Mouse (Mus musculus): ENCODE measurements around the gene Amot.

Amot gene

DNA sequence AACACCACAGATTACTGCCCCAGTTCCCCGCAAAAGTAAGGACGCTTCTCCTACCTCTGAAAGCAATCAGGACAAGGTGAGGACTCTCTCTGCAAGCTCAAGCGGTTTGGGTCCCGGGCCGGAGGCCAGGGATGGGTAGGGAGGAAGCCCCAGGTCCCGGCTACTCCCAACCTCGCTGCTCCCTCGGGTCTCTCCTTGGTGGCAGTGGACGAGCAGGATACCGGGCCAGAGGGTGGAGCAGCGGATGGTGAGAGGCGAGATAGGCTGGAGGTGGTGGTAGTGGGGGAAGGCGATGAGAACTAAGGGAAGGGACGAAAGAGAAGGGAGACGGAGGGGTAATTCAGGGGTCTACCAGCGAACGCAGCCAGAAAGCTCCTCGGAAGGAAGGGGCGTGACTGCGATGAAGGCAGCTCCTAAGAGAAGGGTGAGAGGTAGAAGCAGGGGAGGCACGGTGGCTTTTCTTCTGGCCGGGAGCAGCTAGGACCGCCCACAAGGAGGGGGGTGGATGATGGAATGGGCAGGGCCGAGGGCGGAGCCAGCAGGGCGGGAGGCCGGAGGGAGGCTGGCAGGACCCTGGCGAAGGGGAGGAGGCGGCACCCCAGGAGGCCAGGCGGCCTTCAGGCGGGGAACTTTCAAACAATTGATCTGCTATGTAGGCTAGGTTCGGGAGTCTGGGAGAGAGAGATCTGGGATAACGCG lies at the start of gene Amot:
Gene Amot (minus strand): TSS at position 465 of the 699 bp plus-strand sequence.
- no peak for TF ChIP-seq GATA4 (IDR thresholded peaks at IDR 0.05; ENCODE audit: insufficient replicate concordance, low read length)

DNA sequence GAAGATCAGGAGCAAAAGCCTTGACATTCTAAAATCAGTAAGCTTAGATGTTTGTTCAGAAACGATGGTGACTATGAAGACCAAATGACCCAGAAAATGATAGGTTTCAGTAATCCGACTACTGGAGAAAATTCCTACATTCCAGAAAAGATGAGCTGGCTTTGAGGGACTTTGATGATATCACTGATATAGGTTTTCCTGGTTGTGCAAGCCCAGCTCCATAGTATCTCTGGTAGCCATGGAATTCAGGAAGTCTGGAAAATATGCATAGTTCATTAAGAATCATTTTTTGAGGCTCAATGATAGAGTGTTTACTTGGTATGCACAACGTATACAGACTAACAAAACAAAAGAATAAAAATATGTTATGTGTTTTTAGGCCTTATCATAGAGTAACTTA lies 40.1 kb upstream of the Amot start:
- TF ChIP-seq GATA4 (IDR thresholded peaks at IDR 0.05; ENCODE audit: insufficient replicate concordance, low read length) = no peak

DNA sequence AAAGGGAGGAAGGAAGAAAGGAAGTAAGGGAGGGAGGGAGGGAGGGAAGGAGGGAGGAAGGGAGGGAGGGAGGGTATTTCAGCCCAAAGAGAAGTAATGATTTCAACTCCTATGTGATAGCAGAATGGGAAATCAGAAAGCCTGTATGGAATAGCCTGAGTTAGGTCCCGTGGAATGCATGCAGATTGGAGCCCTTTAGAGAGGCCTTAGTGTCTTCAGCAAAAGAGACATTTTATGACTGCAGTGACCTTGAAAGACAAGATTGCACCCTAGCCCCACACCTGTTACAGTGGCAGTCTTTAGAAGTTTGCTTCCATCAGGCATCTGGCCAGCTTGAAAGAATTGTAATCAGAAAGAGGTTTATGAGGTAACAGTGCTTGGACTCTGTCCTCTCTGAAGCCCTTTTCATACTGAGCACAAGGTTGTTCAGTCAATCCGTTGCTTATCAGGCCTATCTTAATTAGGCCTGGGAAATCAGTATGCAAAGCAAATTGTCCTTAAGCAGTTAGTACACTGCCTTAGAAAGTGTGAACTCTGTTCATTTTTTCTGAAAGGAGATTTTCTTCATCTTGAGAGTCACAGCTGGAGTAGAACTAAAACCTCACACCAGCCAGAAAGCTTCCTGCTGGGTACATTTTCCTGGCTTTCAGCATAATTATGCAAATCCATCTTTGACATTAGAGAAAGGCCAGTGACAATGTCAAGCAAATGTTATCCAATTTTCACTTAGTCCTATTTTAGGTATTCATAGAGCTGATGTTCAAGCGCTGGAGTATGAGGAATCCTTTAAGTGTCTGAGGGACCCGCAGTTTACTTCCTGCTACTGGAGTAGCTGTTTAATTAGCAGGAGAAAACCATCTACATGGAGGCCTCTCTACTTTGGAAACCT lies 38.9 kb upstream of the Amot start:
- no peak; the same call in 1 of the 2 replicates for TF ChIP-seq GATA4 (IDR thresholded peaks at IDR 0.05; ENCODE audit: insufficient replicate concordance, low read length)

DNA sequence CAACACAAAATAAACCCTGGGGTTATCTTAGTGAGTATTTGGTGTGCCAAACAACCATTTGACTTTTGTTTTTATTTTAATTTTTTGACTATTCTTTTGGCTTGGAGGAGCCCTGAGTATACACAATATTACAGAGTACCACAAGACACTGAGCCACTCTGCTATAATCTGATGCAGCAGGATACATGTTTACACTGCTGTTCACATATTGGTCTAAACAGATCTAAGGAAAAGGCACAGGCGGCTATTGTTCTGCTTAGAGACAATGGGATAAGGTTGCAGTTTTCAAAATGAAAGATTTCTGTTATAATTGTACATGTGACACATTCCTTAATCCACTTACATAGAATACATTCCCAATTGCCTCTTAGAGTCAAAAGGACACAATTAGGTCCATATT lies 36.1 kb upstream of the Amot start:
- no peak for TF ChIP-seq GATA4 (IDR thresholded peaks at IDR 0.05; ENCODE audit: insufficient replicate concordance, low read length)

DNA sequence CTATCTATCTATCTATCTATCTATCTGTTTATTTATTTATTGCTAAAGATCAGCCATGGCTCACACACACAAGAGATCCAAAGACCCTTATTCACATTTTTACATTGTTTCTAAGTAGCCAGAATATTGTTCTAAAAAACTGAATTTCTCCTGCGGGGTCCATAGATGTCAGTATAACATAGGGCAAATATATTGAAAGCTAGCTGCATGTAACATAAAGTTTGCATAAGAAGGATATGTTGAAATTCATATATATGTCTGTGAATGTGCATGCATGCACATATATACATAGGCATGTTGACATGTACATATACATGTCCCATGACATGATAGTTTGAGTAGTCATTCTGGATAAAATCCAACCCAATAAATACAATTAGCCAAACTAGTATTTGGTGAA lies 35.3 kb upstream of the Amot start:
- no peak for TF ChIP-seq GATA4 (IDR thresholded peaks at IDR 0.05; ENCODE audit: insufficient replicate concordance, low read length)

DNA sequence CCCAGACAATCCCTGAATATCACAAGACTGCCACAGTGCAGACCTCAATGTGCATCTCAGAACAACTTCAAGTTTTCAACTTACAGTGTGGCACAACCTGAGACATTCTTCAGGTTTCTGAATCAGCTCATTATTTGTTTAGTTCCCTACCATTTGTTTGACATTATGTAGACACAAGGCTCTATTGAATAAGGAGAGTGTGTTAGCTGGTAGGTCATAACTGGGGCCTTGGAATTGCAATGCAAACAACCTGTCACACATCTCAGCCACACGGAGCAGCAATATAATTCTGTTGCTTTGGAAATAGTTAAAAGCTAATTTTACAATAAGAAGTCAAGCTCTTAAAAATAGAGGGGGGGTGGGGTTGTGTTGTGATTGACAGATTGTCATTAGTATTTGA lies 24.6 kb upstream of the Amot start:
- TF ChIP-seq GATA4 (IDR thresholded peaks at IDR 0.05; ENCODE audit: insufficient replicate concordance, low read length) = no peak

DNA sequence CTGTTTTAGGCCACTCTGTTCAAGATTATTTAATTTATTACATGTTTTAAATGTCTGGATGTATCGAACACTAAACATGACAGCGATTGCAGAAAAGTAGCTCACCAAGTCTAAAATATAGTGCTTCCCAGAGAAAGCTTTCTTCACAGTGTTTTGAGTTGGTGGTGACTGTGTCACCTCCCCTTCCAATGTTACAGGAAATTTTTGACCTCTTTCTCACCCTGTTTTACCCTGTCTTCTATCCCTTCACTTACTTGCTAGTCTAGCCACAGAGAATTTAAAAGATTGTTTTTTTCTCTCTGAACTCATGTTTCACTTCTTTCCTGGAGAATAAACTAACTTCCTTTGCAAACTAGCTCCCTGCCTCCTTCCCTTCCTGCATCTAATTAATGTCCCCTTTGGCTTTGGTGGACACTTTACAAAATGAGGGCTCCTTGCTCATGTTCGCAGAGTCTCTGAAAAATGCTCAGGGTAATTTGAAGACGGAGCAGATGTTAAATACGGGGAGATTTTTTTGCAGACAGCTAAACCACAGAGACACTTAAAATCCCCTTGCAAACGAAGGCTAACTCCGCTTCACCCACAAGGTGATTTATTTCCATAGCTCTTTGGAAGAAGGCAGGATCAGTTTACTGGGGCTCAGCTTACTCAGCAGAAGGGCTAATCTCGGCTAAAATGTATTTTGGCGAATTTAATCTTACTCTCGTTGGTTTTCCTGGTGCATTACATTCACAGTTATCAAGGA lies 11.5 kb upstream of the Amot start:
- no peak for TF ChIP-seq GATA4 (IDR thresholded peaks at IDR 0.05; ENCODE audit: insufficient replicate concordance, low read length)

DNA sequence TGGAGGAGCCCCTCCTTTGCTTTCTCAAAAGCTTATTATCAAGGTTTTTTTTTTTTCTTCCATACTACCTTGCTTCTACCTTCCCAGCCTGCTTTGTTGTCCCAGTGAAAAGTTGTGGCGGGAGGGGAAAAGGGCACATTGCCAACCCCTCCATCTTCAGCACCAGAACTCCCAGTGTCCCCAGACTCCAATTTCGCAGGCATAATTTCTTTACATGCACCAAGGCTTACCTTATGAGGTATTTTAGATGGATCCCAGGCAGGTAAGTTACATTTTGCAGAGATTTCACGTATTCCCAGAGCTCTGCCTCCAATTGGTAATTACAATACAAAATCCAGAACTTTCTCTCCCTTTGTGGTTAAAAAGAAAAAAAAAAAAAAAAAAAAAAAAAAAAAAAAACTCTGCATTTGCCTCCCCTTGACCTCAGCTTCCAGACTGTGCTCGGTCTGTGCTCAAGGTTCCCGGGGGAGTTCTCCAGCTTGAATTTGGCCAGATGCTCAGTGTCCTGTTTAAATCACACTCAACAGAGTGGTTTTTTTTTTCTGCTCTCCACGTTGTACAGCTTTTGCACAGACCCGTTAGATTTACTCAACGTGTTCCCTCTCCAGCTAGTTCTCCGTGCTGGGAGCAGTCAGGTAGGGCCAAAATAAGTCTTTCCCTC lies 10.6 kb upstream of the Amot start:
- no peak for TF ChIP-seq GATA4 (IDR thresholded peaks at IDR 0.05; ENCODE audit: insufficient replicate concordance, low read length)

DNA sequence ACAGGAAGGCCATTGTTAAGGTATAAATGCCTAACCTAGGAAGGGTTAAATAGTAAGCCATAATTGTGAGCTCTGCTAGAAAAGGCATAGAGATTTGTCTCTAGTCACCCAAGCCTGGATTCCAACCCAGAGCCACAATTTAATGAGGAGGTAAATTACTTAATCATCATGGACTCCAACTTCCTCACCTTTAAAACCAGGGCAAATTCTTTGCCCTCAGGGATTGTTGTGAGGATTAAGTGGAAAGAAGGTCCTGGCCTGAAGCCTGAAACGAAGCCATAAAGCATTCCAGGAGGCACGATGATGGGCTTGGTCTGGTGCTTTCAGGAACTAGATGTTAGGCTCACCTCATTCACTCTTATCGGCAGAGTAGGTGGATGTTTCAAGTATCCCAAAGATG lies 5.7 kb upstream of the Amot start:
- no peak for TF ChIP-seq GATA4 (IDR thresholded peaks at IDR 0.05; ENCODE audit: insufficient replicate concordance, low read length)

DNA sequence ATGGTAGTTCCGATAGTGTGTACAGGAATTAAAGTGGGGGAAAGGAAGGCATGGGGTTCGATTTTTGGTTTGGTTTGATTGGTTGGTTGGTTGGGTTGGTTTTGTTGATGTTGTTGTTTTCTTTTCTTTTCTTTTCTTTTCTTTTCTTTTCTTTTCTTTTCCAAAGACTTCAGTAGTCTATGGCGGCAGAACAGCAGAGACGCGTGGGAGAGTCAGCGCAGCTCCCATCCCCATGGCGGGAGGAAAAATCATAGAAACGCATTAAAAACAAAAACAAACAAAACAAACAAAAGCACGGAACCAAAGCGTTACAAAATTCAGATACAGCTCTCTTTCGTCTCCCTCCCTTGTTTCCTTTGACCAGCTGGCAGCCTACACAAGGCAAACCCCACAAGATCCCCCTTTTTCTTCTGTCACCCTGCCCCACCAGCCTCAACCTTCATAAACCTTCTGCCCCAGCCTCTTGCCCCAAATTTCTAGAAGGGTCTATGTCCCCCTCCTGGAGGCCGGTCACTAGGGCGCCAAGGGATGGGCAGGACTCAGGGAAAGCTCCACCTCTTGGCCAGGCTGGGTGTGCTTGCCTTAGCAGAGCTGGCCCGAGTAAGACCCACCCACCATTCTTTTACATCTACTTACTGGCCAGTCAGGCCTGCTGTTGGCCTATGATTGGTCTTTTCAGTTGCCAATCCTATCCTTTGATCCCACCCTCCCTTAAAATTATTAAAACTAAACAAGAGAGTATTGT lies 648 bp upstream of the Amot start:
- no peak for TF ChIP-seq GATA4 (IDR thresholded peaks at IDR 0.05; ENCODE audit: insufficient replicate concordance, low read length)

DNA sequence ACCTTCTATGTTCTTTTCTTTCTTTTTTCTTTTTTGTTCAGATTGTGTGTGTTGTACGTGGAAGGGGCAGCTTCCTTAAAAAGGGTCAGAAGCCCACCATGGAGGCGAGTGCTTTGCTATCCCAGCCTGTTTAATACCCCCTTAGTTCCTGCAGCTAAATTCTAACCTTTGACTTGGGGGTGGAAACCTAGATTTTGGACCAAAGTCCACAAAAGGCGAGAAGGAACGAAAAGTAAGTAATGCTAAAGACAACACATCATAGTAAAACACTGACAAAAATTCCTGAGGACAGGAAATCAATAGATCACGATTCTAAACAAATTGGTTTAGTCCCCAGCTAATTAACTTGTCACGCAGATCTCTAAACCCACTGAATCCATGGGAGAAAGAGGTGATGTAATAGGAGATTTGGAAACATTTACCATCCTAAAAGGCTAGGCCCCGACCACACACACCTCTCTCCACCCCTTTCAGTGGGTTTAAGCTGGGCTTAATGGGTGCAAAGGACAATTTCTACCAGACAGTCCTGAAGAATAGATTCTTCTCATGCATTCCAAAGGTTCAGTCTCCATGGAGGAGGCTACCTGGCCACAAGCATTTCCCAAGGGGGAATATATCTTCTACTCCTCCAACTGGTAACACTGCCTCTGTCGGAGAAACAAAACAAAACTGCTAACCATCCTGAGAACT lies 3.2 kb downstream of the Amot start:
- TF ChIP-seq GATA4 (IDR thresholded peaks at IDR 0.05; ENCODE audit: insufficient replicate concordance, low read length) = no peak

DNA sequence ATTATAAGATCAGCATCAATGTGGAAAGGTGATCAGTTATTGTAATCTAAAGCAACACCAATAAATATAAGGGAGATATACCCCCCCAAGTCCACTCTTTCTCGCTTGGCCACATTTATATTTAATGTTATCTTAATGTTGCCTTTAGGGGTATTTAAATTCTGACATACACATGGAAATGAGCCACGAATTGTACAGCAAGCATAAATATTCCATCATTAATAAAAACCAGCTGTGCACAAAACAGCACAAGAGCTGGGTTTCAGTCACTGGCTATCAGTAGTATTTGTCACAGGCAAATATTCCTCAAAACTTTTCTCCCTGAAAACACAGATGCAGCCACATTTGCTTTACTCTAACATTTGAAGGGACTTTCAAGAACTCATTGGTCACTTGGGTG lies 5.9 kb downstream of the Amot start:
- TF ChIP-seq GATA4 (IDR thresholded peaks at IDR 0.05; ENCODE audit: insufficient replicate concordance, low read length) = no peak

DNA sequence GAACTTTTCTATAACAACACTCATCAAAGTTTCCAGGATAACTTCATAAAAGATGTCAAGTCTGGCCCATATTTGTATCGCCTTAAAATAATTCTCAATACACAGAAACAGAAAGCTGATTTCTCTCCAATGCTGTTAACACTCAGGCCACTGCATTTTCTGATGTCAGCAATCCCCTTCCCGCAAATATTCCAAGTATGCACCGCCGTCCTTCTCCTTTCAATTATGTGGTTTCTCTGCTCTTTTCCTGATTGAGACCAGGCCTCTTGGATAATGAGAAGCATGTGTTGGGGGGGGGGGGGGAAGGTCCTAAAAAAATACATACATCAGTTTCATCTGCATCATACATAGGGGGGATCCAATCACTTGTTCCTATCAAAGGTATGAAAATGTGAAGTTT lies 6.3 kb downstream of the Amot start:
- no peak for TF ChIP-seq GATA4 (IDR thresholded peaks at IDR 0.05; ENCODE audit: insufficient replicate concordance, low read length)

DNA sequence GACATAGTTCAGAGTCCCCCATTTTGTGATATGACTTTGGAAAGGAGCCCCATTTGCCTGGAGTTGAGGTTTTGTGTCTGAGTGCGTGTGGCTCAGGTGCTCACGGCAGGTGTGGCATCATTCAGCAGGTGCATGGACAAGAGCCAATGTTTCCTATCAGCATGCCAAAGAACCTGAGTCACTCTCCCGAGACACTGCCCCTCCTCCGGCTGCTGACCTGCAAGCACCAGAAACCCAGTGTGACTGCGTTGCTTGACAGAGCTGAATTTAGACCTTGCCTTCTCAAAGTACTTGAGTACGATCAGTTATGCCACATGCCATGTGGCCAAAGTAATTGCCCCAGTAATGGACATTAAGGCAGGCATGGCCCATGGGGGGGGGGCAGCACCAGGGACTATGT lies 7.5 kb downstream of the Amot start:
- no peak for TF ChIP-seq GATA4 (IDR thresholded peaks at IDR 0.05; ENCODE audit: insufficient replicate concordance, low read length)
